Mouse (Mus musculus) spleen, postnatal 0 days (tissue): ENCODE measurements around the gene Bpi. TPM values are rescaled to one million over a fixed set of nuclear protein-coding genes. Genes with fewer than 3 reads are reported as not detected.

ENCODE experiments used
- polyA plus RNA-seq: library from polyadenylated mRNA; unstranded; fragments of >200 nt; fragmentation: Nextera tagmentation; extraction: Ambion mirVana; gene quantifications from 2 replicates; pipeline ENCODE4 v1.2.1, GENCODE M21; 2015

Bpi gene
- polyA plus RNA-seq = not detected in 2 replicates

GRCm38 (mm10) chr2:158258005-158258418, at the start of gene Bpi:
Gene Bpi (plus strand): TSS chr2:158258094.

GRCm38 (mm10) chr2:158228670-158229502, 29.0 kb upstream of the Bpi start, which contains the start of gene D630003M21Rik:
Gene D630003M21Rik (minus strand): TSS chr2:158229222.

GRCm38 (mm10) chr2:158305948-158306695, 48.2 kb downstream of the Bpi start, which contains the start of gene Lbp:
Gene Lbp (plus strand): TSS chr2:158306493.

Other genes starting within 250 kb of the Bpi start
- 10.2 and 10.4 TPM in 2 replicates for gene Tti1, start 229.7 kb upstream of the Bpi start, polyA plus RNA-seq
- 32.7 and 37.8 TPM in 2 replicates for gene Rprd1b, start 229.6 kb upstream of the Bpi start, polyA plus RNA-seq
- 34.0 TPM in 2 replicates for gene Tgm2, start 111.7 kb upstream of the Bpi start, polyA plus RNA-seq
- gene D630003M21Rik, start 28.9 kb upstream of the Bpi start, polyA plus RNA-seq = 0.52 and 0.78 TPM in 2 replicates
- gene Lbp, start 48.4 kb downstream of the Bpi start, polyA plus RNA-seq = 10.7 and 15.2 TPM in 2 replicates
- 0.10 and 0.13 TPM in 2 replicates for gene Snhg11, start 117.5 kb downstream of the Bpi start, polyA plus RNA-seq
- gene Ralgapb, start 151.8 kb downstream of the Bpi start, polyA plus RNA-seq = 9.2 and 10.8 TPM in 2 replicates
- gene Adig, start 244.5 kb downstream of the Bpi start, polyA plus RNA-seq = not detected in 2 replicates